Mouse (Mus musculus) ES-E14 (cell line): ENCODE data around the gene Zmiz1. TPM values are rescaled to one million over a fixed set of nuclear protein-coding genes. Genes with fewer than 3 reads are reported as not detected.

Experiments used
- DNase-seq: peaks from one replicate; pipeline ENCODE4 v3.0.0-alpha.2; 2013; ENCODE audit warnings: low read depth, low spot score
- H3K27ac ChIP-seq: 2 replicates; pipeline ENCODE4 v1.5.1; 2012; ENCODE audit warnings: low read depth, mild to moderate bottlenecking, low read length, moderate library complexity, mixed read lengths; ENCODE audit not compliant: poor library complexity, insufficient read depth, severe bottlenecking
- H3K36me3 ChIP-seq: 2 replicates; pipeline ENCODE4 v1.6.1; 2012; ENCODE audit warnings: mild to moderate bottlenecking, low read length, moderate library complexity, mixed read lengths; ENCODE audit not compliant: control insufficient read depth, poor library complexity, insufficient read depth, severe bottlenecking
- H3K4me1 ChIP-seq, 2 experiments: fragments of 150-350 bp in 1 of 2; sonication (generic) in 1 of 2; 2 replicates each; pipeline ENCODE4 v1.6.1; 2012; ENCODE audit warnings: low read length in 2 of 2, mild to moderate bottlenecking in 1 of 2, mixed read lengths in 1 of 2; ENCODE audit not compliant: control insufficient read depth in 2 of 2, insufficient read depth in 2 of 2, poor library complexity in 1 of 2
- H3K4me3 ChIP-seq, 2 experiments: fragments of 150-350 bp in 1 of 2; sonication (generic) in 1 of 2; 2 replicates each; pipeline ENCODE4 v1.5.1; 2012; ENCODE audit warnings: low read length in 2 of 2, low read depth in 1 of 2, mild to moderate bottlenecking in 1 of 2, mixed read lengths in 1 of 2; ENCODE audit not compliant: insufficient read depth in 1 of 2, poor library complexity in 1 of 2, severe bottlenecking in 1 of 2
- H3K9ac ChIP-seq: 2 replicates; pipeline ENCODE4 v1.6.1; 2012; ENCODE audit warnings: low read depth, mild to moderate bottlenecking, low read length, mixed read lengths; ENCODE audit not compliant: poor library complexity, insufficient read depth, severe bottlenecking
- H3K9me3 ChIP-seq: fragments of 150-350 bp; sonication (generic); 2 replicates; pipeline ENCODE4 v1.6.1; 2012; ENCODE audit warnings: low read depth, mild to moderate bottlenecking, low read length; ENCODE audit not compliant: control insufficient read depth, insufficient read depth
- CHD2 ChIP-seq: IDR thresholded peaks from 2 replicates; pipeline ENCODE4 v1.6.1; 2014; ENCODE audit warnings: mild to moderate bottlenecking, low read depth, low read length, inconsistent platforms
- HCFC1 ChIP-seq: IDR thresholded peaks from 2 replicates; pipeline ENCODE4 v1.6.1; 2012; ENCODE audit warnings: low read length, inconsistent platforms, borderline replicate concordance; ENCODE audit not compliant: insufficient read depth
- MAFK ChIP-seq: IDR thresholded peaks from 2 replicates; pipeline ENCODE4 v1.6.1; 2014; ENCODE audit warnings: mild to moderate bottlenecking, low read depth, low read length, inconsistent platforms; ENCODE audit not compliant: insufficient read depth
- ZC3H11A ChIP-seq: IDR thresholded peaks from 2 replicates; pipeline ENCODE4 v1.6.1; 2012; ENCODE audit warnings: low read depth, mild to moderate bottlenecking, inconsistent platforms, low read length, borderline replicate concordance
- ZNF384 ChIP-seq: IDR thresholded peaks from 2 replicates; pipeline ENCODE4 v1.6.1; 2012; ENCODE audit warnings: low read depth, low read length, inconsistent platforms
- in situ Hi-C, 2 experiments: fragments of 600-800 bp; cut with MboI; formaldehyde crosslinking; loops; one replicate each; pipeline ENCODE4 v1.15.1; 2025; ENCODE audit warnings: low sequenced_read_pairs in 2 of 2, inconsistent platforms in 1 of 2; ENCODE audit not compliant: unreplicated experiment in 2 of 2
- total RNA-seq: library from RNA; depleted of rRNA; stranded (reverse); fragments of 300-350 nt; gene quantifications from 2 replicates; pipeline ENCODE4 v1.2.3, GENCODE M21; 2012

The Zmiz1 gene
- total RNA-seq, 1 experiment: 16.9 TPM

- Histone ChIP-seq H3K9me3 (no peaks in the 10 kb centered on the region), H3K4me3 (no peak overlapping the region), H3K36me3 (no peaks in the 10 kb centered on the region), H3K4me1 (no peaks in the 10 kb centered on the region), H3K9ac (no peak overlapping the region), H3K27ac (no peak overlapping the region)
- in situ Hi-C loops: no loop called here
- DNase-seq: no peak
- no peak for TF ChIP-seq HCFC1
- no peak for TF ChIP-seq MAFK
- no peak for TF ChIP-seq ZNF384
- no peak for TF ChIP-seq ZC3H11A
- TF ChIP-seq CHD2: no peak
These were observed 38.8 kb upstream of the Zmiz1 start for GRCm38 (mm10) chr14:25420001-25420690.

GRCm38 (mm10) chr14:25420987-25421386 is 38.0 kb upstream of the Zmiz1 start:
- no peak for TF ChIP-seq ZC3H11A
- H3K36me3 ChIP-seq: no peaks in the 10 kb centered on the region
- DNase-seq: no peak
- H3K9ac ChIP-seq: no peak overlapping the region
- H3K4me1 ChIP-seq: no peaks in the 10 kb centered on the region
- H3K4me3 ChIP-seq: no peak overlapping the region
- in situ Hi-C loops: no loop called here
- H3K27ac ChIP-seq: no peak overlapping the region
- no peaks in the 10 kb centered on the region for H3K9me3 ChIP-seq

- no peaks in the 10 kb centered on the region for H3K9me3 ChIP-seq
- H3K27ac ChIP-seq: no peak overlapping the region
- in situ Hi-C loops: no loop called here
- no peaks in the 10 kb centered on the region for H3K4me1 ChIP-seq
- H3K9ac ChIP-seq: no peak overlapping the region
- H3K4me3 ChIP-seq: no peak overlapping the region
- TF ChIP-seq MAFK (no peak), ZC3H11A (no peak), ZNF384 (no peak), CHD2 (no peak), HCFC1 (no peak)
- no peaks in the 10 kb centered on the region for H3K36me3 ChIP-seq
- DNase-seq: no peak
These were observed 37.4 kb upstream of the Zmiz1 start for GRCm38 (mm10) chr14:25421596-25422001.

GRCm38 (mm10) chr14:25422946-25423345 is 36.0 kb upstream of the Zmiz1 start:
- H3K4me3 ChIP-seq: no peak overlapping the region
- no peak overlapping the region for H3K27ac ChIP-seq
- in situ Hi-C loops: no loop called here
- DNase-seq: no peak
- H3K4me1 ChIP-seq: no peaks in the 10 kb centered on the region
- H3K36me3 ChIP-seq: no peaks in the 10 kb centered on the region
- no peak overlapping the region for H3K9ac ChIP-seq
- no peak for TF ChIP-seq CHD2
- TF ChIP-seq ZC3H11A: no peak
- TF ChIP-seq HCFC1: no peak
- TF ChIP-seq ZNF384: no peak
- no peak for TF ChIP-seq MAFK
- no peaks in the 10 kb centered on the region for H3K9me3 ChIP-seq
